Mouse (Mus musculus): ENCODE results near the gene Coq6. TPM values are rescaled to one million over a fixed set of nuclear protein-coding genes. Genes with fewer than 3 reads are reported as not detected.

Gene Coq6
- total RNA-seq, 2 experiments from 2014 or later, result 27.6 to 30.7 TPM

DNA sequence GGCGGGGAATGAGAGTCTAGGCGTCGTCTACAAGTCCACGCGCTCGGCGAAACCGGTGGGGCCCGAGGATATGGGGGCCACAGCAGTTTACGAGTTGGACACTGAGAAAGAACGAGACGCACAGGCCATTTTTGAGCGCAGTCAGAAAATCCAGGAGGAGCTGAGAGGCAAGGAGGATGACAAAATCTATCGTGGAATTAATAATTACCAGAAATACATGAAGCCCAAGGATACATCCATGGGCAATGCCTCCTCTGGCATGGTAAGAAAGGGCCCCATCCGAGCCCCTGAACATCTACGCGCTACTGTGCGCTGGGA lies 56.1 kb downstream of the Coq6 start:
- no peak for DNase-seq (ENCODE audit: extremely low spot score in 1 of 2, low spot score in 2 of 2)
- peak overlapping the region; percentile 33 for H3K27ac ChIP-seq
- no peak for TF ChIP-seq CTCF (IDR thresholded peaks at IDR 0.05)
- intact Hi-C loops (cut with DNase I), result no loop called here
- H3K4me3 ChIP-seq, result peak overlapping the region; percentile 64

Other genes with a start within 250 kb of the Coq6 start
- 100 to 1,000 TPM in 1 of 2 experiments, 10 to 100 TPM in 1; 94.4 to 103 TPM for gene Dnal1, start 247.3 kb upstream of the Coq6 start, total RNA-seq (2021)
- 1 to 10 TPM; 4.8 to 5.1 TPM for gene Pnma1, start 213.2 kb upstream of the Coq6 start, total RNA-seq (2021)
- gene Elmsan1, start 142.8 kb upstream of the Coq6 start, total RNA-seq (2021), result 10 to 100 TPM; 16.6 to 22.8 TPM
- 10 to 100 TPM; 29.3 to 30.0 TPM for gene Ptgr2, start 76.4 kb upstream of the Coq6 start, total RNA-seq (2021)
- 10 to 100 TPM; 37.9 to 39.7 TPM for gene Zfp410, start 44.8 kb upstream of the Coq6 start, total RNA-seq (2021)
- gene Fam161b, start 176 bp downstream of the Coq6 start, total RNA-seq (2021), result 10 to 100 TPM; 10.3 to 12.8 TPM
- 10 to 100 TPM; 21.8 to 23.9 TPM for gene Entpd5, start 47.4 kb downstream of the Coq6 start, total RNA-seq (2021)
- 10 to 100 TPM; 10.1 TPM for gene Bbof1, start 47.4 kb downstream of the Coq6 start, total RNA-seq (2021)
- 10 to 100 TPM; 11.3 to 11.8 TPM for gene Rnf113a2, start 55.5 kb downstream of the Coq6 start, total RNA-seq (2021)
- gene Aldh6a1, start 89.3 kb downstream of the Coq6 start, total RNA-seq (2021), result 10 to 100 TPM; 42.0 to 42.8 TPM
- gene Lin52, start 89.8 kb downstream of the Coq6 start, total RNA-seq (2021), result 10 to 100 TPM; 22.8 to 23.8 TPM
- gene Vsx2, start 208.1 kb downstream of the Coq6 start, total RNA-seq (2021), result under 1 TPM; 0.23 TPM

Measured in left cerebral cortex, adult 2 months (tissue).